Mouse (Mus musculus): ENCODE measurements around the gene Naaladl1.

DNA sequence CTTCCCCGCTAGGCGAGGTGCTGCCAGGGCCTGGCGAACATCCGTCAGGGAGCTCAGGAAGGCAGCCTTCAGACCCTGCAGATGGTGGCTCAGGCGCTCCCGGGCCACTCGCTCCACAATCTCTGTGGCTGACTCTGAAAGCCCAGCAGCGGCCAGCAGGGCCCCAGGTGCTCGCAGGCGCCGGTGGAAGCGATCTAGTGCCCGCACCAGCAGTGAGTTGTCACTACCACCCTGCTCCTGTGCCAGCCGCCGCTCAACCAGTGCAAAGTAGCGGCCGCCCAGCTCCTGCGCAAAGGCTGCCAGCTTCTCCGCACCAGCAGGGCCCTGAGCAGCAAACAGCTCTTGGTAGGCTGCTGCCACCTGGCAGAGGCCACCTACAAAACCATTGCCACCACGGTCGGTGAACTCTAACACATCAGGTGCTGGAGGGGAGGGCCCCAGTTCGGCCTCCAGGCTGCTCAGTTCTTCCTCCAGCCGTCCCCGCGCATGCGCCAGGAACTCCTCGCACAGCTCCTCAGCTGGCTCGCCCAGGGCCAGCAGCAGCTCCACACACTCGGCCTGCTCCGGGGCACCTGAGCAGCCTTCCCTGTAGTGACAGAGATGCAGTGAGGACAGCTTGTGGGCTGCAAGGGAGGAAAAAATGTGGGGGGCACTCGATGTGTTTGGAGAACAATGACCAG, 34.9 kb upstream of the Naaladl1 start:
- TF ChIP-seq CTCF (IDR thresholded peaks at IDR 0.05; ENCODE audit: extremely low read depth, insufficient read depth, insufficient read length, insufficient replicate concordance) (no peak), POLR2A (IDR thresholded peaks at IDR 0.05; ENCODE audit: low read depth, low read length) (no peak)

Measured in spleen, adult 2 months (tissue).